Mouse (Mus musculus) right cerebral cortex, postnatal 36 days (tissue): ENCODE data around the gene Ccr1.

Experiments
- DNase-seq, 2 experiments: peaks; one replicate each; pipeline ENCODE4 v3.0.0; 2022; ENCODE audit warnings: low spot score in 2 of 2, mixed read lengths in 1 of 2

Ccr1 gene

GRCm38 (mm10) chr9:123956892-123957291 lies 11.6 kb downstream of the Ccr1 start:
- DNase-seq: no peak

DNA sequence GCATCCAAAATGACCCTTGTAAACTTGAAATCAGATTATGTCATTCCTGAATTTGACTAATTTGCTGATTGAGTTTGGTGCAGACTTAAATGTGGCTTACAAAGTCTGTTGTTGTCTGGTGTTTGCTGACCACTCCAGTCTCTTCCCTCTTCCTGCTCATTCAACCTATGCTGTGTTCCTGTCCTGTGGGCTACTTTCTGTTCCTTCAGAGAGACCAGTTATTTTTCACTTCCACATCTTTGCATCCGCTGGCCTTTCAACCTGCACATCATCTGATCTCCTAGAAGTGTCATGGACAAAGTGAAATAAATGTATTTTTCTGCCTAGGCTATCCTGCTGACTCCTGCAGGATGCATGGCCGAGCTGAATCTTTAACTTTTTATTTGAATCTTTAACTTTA lies 14.9 kb downstream of the Ccr1 start:
- DNase-seq: no peak

DNA sequence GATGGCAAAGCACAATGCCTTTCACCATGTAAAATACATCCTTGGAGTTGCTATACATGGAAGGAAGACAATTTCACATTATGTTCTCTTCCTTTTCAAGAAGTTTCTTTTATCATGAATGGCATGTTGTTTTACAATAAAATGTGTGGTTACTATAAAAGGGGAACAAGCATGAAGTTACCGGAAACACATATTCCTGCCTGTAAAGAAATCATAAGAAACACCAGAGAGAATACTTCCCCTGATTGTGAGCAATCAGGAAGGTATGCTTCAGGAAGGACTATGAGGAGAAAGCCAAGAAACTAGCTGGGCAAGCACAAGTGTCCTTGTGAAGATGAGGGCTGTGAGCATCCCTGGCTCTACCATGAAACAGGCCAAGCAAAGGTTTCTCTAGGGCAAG lies 17.3 kb downstream of the Ccr1 start:
- no peak for DNase-seq

DNA sequence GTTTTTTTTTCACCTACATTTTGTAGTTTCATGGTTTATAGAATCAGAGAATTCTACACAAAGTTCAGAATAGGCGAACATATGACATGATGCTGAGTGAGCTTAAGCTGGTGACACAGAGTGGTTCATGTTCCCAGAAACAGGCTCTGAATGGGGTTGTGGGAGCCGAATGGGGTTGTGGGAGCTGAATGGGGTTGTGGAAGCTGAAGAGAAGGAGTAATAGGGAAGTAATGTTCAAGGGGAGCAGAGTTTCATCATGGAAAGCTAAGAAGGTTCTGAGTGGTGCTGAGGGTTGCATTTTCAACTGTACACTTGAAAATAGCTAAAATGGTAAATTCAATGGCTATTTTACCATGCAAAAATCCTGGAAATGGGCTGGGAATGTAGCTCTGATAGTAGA lies 19.1 kb downstream of the Ccr1 start:
- no peak for DNase-seq

DNA sequence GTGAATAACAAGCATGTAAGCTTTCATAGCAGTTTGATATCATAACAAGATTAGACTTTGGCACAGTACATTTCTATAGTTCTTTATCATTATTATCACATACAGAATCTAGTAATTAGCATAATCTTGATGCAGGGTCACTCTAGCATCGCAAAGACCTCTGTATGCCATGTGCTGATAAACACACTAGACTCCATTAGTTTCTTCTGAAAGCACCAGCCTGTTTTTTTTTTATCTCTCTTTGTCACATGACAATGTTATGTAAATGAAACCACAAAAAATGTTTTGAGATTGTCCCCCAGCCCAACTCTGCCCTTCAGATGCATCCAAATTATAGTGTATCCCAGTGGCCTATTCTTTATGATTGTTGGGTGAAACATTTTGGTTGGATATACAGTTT lies 20.7 kb downstream of the Ccr1 start:
- DNase-seq: no peak

DNA sequence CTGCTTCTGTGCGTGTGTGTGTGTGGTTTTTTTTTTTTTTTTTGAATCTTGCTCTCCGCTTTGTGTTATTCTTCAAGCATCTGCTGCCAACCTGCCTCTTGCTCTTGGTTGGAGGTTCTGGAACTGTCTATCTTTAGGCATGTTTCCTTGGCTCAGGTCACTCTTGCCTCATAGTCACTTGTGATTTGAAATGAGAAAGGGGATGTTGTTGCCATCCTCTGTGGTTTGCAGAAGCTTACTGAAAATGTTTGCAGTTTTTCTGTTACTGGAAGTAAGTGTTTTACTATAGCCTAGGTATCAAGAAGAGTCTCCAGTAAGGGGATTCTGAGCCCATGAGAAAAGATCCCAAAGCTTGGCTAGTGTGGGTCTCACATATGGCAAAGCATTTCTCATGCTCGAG lies 26.5 kb downstream of the Ccr1 start:
- DNase-seq: no peak

- DNase-seq: no peak
Measured at GRCm38 (mm10) chr9:123941316-123941715, 27.2 kb downstream of the Ccr1 start.

DNA sequence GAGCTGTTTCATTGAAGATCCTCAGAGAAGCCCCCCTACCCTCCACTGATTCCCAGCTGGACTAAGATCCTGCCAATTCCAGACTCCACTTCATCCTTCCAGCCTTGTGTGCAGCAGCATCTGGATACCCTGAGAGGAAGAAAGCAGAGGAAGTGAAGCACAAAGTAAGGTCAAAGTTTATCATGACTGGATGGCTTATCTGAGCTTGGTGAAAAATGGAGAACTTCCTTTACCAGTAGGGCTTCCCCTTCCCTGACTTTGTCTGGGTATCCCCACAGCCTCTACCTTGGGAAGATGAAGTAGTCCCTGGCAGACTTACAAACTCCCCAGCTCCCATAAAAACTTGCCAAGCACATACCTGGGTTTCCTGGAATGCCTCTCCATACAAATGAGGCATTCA lies 27.9 kb downstream of the Ccr1 start:
- no peak for DNase-seq

GRCm38 (mm10) chr9:123940168-123940567 lies 28.3 kb downstream of the Ccr1 start:
- no peak for DNase-seq

DNA sequence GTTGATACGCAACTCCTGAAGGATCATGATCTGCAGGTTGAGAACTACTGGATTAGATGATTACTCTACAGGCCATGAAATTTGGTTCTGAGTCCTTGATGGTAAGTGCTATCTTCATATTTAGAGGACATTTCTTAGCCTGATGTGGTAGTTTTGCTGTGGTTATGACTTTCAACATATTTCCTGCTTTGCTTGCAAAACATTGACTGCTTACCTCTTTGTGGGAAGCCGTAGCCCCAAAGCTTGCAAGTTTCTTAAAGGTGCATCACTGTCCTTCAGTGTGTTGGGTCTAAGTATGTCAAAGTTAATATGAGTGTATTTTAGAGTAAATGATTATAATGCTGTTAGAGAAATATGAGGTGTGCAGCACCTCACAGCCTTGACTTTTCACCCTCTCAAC lies 30.5 kb downstream of the Ccr1 start:
- DNase-seq: no peak

- DNase-seq: no peak
Measured at GRCm38 (mm10) chr9:123936604-123937280, 31.8 kb downstream of the Ccr1 start.

GRCm38 (mm10) chr9:123935776-123936175 lies 32.7 kb downstream of the Ccr1 start:
- no peak for DNase-seq

DNA sequence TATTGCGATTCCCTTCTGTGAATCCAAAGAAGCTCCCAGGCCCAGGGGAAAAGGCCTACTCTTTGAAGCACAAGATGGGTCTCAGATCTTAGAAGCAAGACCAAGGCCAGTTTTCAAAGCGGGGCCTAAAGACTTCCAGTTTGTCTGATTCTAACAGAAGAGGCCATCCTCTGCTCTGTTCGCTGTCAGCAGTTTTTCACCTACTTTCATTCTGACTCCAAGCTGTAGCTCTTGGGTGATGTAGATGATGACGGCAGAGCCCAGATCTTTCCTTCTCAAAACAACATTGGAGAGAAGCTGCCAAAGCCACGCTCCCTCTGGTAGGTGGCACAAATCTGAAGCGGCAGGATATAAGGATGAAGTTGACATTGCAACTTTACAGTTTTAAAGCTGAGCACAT lies 33.1 kb downstream of the Ccr1 start:
- DNase-seq: no peak

- DNase-seq: no peak
Measured at GRCm38 (mm10) chr9:123933716-123934445, 34.6 kb downstream of the Ccr1 start.

DNA sequence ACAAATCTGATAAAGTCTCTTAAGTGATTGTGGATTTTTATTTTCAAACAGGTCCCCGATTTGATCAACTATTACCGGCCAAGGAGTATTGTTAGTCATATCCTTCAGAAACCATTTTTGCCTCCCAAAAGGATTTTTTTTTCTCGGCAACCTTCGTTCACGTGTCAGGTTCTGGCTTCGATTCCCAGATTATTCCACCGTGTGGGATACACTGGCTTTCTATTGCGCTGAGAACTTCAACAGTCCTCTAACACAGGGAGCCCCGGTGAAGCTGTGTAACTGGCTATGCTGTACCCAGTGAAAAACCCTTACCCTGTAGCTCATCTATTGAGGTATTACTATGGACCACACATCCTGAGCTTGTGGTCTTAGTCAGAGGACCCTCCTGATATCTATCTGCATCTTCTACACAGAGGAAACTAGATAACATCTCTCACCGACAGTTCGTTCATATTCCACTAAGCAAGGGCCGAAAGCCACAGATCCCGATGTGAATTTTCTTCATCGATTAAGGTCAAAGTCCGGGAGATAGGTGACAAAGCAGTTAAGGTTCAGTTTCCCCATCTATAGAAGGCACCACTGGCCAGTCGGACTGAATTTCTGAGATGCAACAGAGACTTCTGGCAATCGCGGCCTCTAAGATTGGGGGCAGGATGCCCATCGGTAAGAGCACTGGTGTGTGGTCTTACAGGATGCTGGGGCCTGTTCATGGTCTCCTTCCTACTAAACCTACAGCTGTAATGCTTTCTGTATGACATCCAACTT lies 35.4 kb downstream of the Ccr1 start:
- DNase-seq: no peak

- DNase-seq: no peak
Measured at GRCm38 (mm10) chr9:123931761-123932700, 36.5 kb downstream of the Ccr1 start.

- DNase-seq: no peak
Measured at GRCm38 (mm10) chr9:123930926-123931325, 37.6 kb downstream of the Ccr1 start.

- DNase-seq: no peak
Measured at GRCm38 (mm10) chr9:123930476-123930875, 38.0 kb downstream of the Ccr1 start.

- DNase-seq: no peak
Measured at GRCm38 (mm10) chr9:123929936-123930335, 38.6 kb downstream of the Ccr1 start.

DNA sequence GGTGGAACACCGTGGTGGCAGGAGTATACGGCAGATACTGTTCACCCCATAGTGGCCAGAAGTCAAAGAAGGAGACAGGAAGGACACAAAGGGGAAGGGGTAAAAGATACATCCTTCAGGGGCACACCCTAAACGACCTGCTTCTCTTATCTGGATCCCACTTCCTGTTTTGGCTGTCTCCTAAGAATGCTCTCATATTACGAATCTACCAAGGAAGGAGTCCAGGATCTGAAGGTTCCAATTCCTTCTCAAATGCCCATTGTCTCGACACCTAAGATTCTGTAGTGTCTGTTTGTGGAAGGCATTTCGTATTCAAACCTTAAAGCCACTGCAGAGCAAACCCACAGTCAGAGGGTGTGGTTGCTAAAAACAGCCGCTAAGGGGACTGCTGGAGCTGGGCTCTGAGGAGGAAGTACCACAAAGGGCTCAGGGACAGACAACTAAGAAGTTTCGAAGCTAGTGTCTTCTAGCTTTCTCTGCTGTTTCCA lies 39.7 kb downstream of the Ccr1 start:
- no peak for DNase-seq

GRCm38 (mm10) chr9:123928118-123928758 lies 40.3 kb downstream of the Ccr1 start:
- no peak for DNase-seq
